Mouse (Mus musculus): ENCODE data around the gene Ddx55. TPM values are rescaled to one million over a fixed set of nuclear protein-coding genes. Genes with fewer than 3 reads are reported as not detected.

Gene Ddx55
- polyA plus RNA-seq, 1 experiment from 2014 or later = 7.5 TPM

DNA sequence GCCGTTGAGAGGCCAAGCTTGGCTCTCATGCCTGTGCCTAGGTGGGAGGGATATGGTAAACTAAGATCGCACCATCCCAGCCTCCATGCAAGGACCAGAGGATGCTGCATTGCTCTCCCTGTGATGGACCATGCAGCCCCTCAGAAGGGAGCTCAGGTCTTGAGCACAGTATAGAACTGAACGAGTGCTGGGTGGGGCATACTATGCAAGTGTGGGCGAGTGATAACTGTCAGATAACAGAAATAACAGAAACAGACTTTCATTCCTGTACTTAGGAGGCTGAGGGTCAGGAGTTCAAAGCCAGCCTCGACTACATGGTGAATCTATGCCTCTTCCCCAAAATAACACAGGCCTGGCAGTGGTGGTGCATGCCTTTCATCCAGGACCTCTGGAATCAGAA, 17.6 kb upstream of the Ddx55 start:
- DNase-seq (ENCODE audit: low spot score) (no peak), ATAC-seq (replicated peaks; ENCODE audit: low FRiP score, low read depth) (no peak)
- no peaks in the 10 kb centered on the region for H3K9me3 ChIP-seq (replicated peaks; ENCODE audit: low read length)
- no peak overlapping the region for H3K9ac ChIP-seq (ENCODE audit: low read depth, low read length)
- H3K4me1 ChIP-seq (replicated peaks; ENCODE audit: insufficient read depth, low read length) = peaks cover 13% of the 10 kb centered on the region; the same call in 1 of the 2 replicates
- no peak overlapping the region for H3K4me2 ChIP-seq (ENCODE audit: low read length)
- H3K27me3 ChIP-seq (ENCODE audit: insufficient read depth, low read length) = no peaks in the 10 kb centered on the region
- H3K4me3 ChIP-seq (replicated peaks; ENCODE audit: low read depth, low read length) = no peak overlapping the region
- no peaks in the 10 kb centered on the region for H3K36me3 ChIP-seq (ENCODE audit: insufficient read depth, low read length)
- WGBS = 63% methylated on average over 5 of the region's 5 CpGs
- H3K27ac ChIP-seq = no peak overlapping the region
- TF ChIP-seq CTCF (IDR thresholded peaks at IDR 0.05; ENCODE audit: low read depth) = no peak

- WGBS = 5% methylated on average over 17 of the region's 17 CpGs
These were observed 15.9 kb upstream of the Ddx55 start for GRCm38 (mm10) chr5:124536776-124537175.

GRCm38 (mm10) chr5:124538813-124539792, 13.6 kb upstream of the Ddx55 start:
- 80% methylated on average over 15 of the region's 16 CpGs for WGBS
- H3K36me3 ChIP-seq (ENCODE audit: insufficient read depth, low read length) = 0 out of 2 replicates have a peak, but pooled peaks cover 1% of the 10 kb centered on the region
- H3K4me3 ChIP-seq (replicated peaks; ENCODE audit: low read depth, low read length) = no peak overlapping the region
- H3K27me3 ChIP-seq (ENCODE audit: insufficient read depth, low read length) = no peaks in the 10 kb centered on the region
- H3K4me2 ChIP-seq (ENCODE audit: low read length) = no peak overlapping the region
- H3K9ac ChIP-seq (ENCODE audit: low read depth, low read length) = no peak overlapping the region
- no peak for ATAC-seq (replicated peaks; ENCODE audit: low FRiP score, low read depth)
- no peak overlapping the region for H3K27ac ChIP-seq
- 0 out of 2 replicates have a peak, but pooled peaks cover 8% of the 10 kb centered on the region for H3K4me1 ChIP-seq (replicated peaks; ENCODE audit: insufficient read depth, low read length)
- TF ChIP-seq CTCF (IDR thresholded peaks at IDR 0.05; ENCODE audit: low read depth) = peak; percentile 68
- DNase-seq (ENCODE audit: low spot score) = peak; percentile 67
- H3K9me3 ChIP-seq (replicated peaks; ENCODE audit: low read length) = no peaks in the 10 kb centered on the region

More at GRCm38 (mm10) chr5:124536776-124537175, 15.9 kb upstream of the Ddx55 start:
- Histone ChIP-seq H3K4me3 (replicated peaks; ENCODE audit: low read depth, low read length) (no peak overlapping the region), H3K27me3 (ENCODE audit: insufficient read depth, low read length) (no peaks in the 10 kb centered on the region), H3K4me1 (replicated peaks; ENCODE audit: insufficient read depth, low read length) (0 out of 2 replicates have a peak, but pooled peaks cover 9% of the 10 kb centered on the region), H3K9ac (ENCODE audit: low read depth, low read length) (peak overlapping the region; percentile 46), H3K36me3 (ENCODE audit: insufficient read depth, low read length) (no peaks in the 10 kb centered on the region), H3K27ac (peak overlapping the region; percentile 60), H3K9me3 (replicated peaks; ENCODE audit: low read length) (no peaks in the 10 kb centered on the region), H3K4me2 (ENCODE audit: low read length) (peak overlapping the region; percentile 49)
- ATAC-seq (replicated peaks; ENCODE audit: low FRiP score, low read depth) (no peak), DNase-seq (ENCODE audit: low spot score) (peak; percentile 73)
- peak; percentile 19; the same call in 1 of the 2 replicates for TF ChIP-seq CTCF (IDR thresholded peaks at IDR 0.05; ENCODE audit: low read depth)

- Histone ChIP-seq H3K9ac (ENCODE audit: low read depth, low read length) (no peak overlapping the region), H3K27me3 (ENCODE audit: insufficient read depth, low read length) (no peaks in the 10 kb centered on the region), H3K27ac (no peak overlapping the region), H3K4me3 (replicated peaks; ENCODE audit: low read depth, low read length) (peak overlapping the region; percentile 86; the same call in 1 of the 2 replicates), H3K4me1 (replicated peaks; ENCODE audit: insufficient read depth, low read length) (0 out of 2 replicates have a peak, but pooled peaks cover 8% of the 10 kb centered on the region), H3K4me2 (ENCODE audit: low read length) (peak overlapping the region; percentile 33), H3K36me3 (ENCODE audit: insufficient read depth, low read length) (peaks cover 9% of the 10 kb centered on the region; the same call in 1 of the 2 replicates), H3K9me3 (replicated peaks; ENCODE audit: low read length) (no peaks in the 10 kb centered on the region)
- WGBS = 67% methylated on average over 4 of the region's 4 CpGs
- ATAC-seq (replicated peaks; ENCODE audit: low FRiP score, low read depth) (no peak), DNase-seq (ENCODE audit: low spot score) (no peak)
- no peak for TF ChIP-seq CTCF (IDR thresholded peaks at IDR 0.05; ENCODE audit: low read depth)
These were observed 12.8 kb upstream of the Ddx55 start for GRCm38 (mm10) chr5:124539905-124540304.

DNA sequence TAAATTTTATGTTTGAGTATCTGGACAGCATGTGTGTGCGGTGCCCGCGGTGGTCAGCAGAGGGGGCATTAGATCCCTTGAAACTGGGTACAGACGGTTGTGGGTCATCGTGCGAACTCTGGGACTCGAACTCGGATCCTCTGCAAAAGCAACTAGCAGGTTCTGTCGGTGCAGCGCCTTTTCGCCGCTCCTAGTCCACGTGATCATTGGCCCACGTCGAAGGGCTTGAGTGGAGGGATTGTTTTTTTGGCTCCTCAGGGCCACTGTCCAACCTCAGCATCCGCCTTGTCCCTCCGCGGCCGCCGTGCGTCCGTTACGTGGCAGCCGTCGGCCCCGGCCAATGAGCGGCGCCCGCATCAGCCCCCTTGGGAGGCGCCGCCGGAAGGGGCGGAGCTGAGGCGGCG, 12.3 kb upstream of the Ddx55 start, which contains the start of gene Tmed2:
TSS of gene Tmed2 (plus strand) at position 313 of the 404 bp plus-strand sequence.
- Histone ChIP-seq H3K27ac (peak within 1 kb of the TSS; percentile 94), H3K9ac (ENCODE audit: low read depth, low read length) (peak within 1 kb of the TSS; percentile 93), H3K4me1 (replicated peaks; ENCODE audit: insufficient read depth, low read length) (0 out of 2 replicates have a peak, but pooled peaks cover 8% of the 10 kb centered on the region), H3K27me3 (ENCODE audit: insufficient read depth, low read length) (no peaks in the 10 kb centered on the region), H3K4me2 (ENCODE audit: low read length) (peak within 1 kb of the TSS; percentile 66), H3K36me3 (ENCODE audit: insufficient read depth, low read length) (peaks cover 13% of the 10 kb centered on the region; the same call in 1 of the 2 replicates), H3K4me3 (replicated peaks; ENCODE audit: low read depth, low read length) (peak within 1 kb of the TSS; percentile 86), H3K9me3 (replicated peaks; ENCODE audit: low read length) (no peaks in the 10 kb centered on the region)
- peak; percentile 96 for ATAC-seq (replicated peaks; ENCODE audit: low FRiP score, low read depth)
- peak; percentile 98 for DNase-seq (ENCODE audit: low spot score)
- under 1% methylated on average over 33 of the region's 35 CpGs for WGBS
- peak; percentile 55 for TF ChIP-seq CTCF (IDR thresholded peaks at IDR 0.05; ENCODE audit: low read depth)

DNA sequence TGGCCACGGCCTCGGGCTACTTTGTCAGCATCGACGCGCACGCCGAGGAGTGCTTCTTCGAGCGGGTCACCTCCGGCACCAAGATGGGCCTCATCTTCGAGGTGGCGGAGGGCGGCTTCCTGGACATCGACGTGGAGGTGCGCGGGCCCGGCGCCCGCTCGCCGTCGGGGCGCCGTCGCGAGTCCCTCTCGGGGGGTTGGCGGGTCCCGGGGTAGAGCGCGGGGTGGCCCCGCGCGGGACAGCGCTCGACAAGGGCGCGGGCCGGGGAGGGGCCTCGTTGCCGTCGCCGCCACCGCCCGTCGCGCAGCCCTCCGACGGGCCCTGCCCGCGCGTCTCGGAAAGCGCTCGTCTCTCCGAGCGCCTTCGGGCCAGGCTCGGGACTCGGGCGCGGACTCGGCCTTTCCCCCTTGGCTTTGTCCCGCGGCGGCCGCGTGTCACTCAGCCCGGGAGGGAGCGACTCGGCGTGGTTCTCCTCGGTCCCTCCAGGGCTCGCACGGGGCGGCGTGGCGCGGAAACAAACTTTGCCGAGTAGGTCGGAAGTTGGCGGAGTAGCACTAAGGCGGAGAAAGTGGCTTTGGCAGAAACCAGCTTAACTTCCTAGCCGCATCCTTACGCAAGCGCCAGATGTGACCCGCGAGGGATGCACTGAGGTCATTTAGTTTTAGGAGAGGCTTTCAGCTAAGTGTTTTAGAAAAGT, 11.6 kb upstream of the Ddx55 start:
- DNase-seq (ENCODE audit: low spot score) (peak; percentile 67), ATAC-seq (replicated peaks; ENCODE audit: low FRiP score, low read depth) (peak; percentile 73)
- WGBS = under 1% methylated on average over 75 of the region's 89 CpGs
- H3K4me1 ChIP-seq (replicated peaks; ENCODE audit: insufficient read depth, low read length) = 0 out of 2 replicates have a peak, but pooled peaks cover 8% of the 10 kb centered on the region
- H3K9me3 ChIP-seq (replicated peaks; ENCODE audit: low read length) = no peaks in the 10 kb centered on the region
- H3K9ac ChIP-seq (ENCODE audit: low read depth, low read length) = peak overlapping the region; percentile 93
- peak overlapping the region; percentile 86 for H3K4me3 ChIP-seq (replicated peaks; ENCODE audit: low read depth, low read length)
- TF ChIP-seq CTCF (IDR thresholded peaks at IDR 0.05; ENCODE audit: low read depth) = no peak
- H3K27ac ChIP-seq = peak overlapping the region; percentile 94
- H3K4me2 ChIP-seq (ENCODE audit: low read length) = peak overlapping the region; percentile 66
- peaks cover 16% of the 10 kb centered on the region for H3K36me3 ChIP-seq (ENCODE audit: insufficient read depth, low read length)
- no peaks in the 10 kb centered on the region for H3K27me3 ChIP-seq (ENCODE audit: insufficient read depth, low read length)

All from kidney, postnatal 0 days (tissue).